Mouse (Mus musculus): ENCODE results near the gene Prpf38a. TPM values are rescaled to one million over a fixed set of nuclear protein-coding genes. Genes with fewer than 3 reads are reported as not detected.

The Prpf38a gene
- polyA plus RNA-seq, 1 experiment from 2014 or later, result 77.0 TPM

Other genes starting within 250 kb of the Prpf38a start
- 5.5 and 7.6 TPM in 2 replicates for gene Shisal2a, start 196.0 kb downstream of the Prpf38a start, polyA plus RNA-seq (2014; fragmentation: Nextera tagmentation; extraction: Ambion mirVana)
- 32.6 and 34.9 TPM in 2 replicates for gene Gpx7, start 172.4 kb downstream of the Prpf38a start, polyA plus RNA-seq (2014; fragmentation: Nextera tagmentation; extraction: Ambion mirVana)
- 37.7 and 54.8 TPM in 2 replicates for gene Tut4, start 119.9 kb downstream of the Prpf38a start, polyA plus RNA-seq (2014; fragmentation: Nextera tagmentation; extraction: Ambion mirVana)
- 1.0 and 2.1 TPM in 2 replicates for gene Orc1, start 87 bp upstream of the Prpf38a start, polyA plus RNA-seq (2014; fragmentation: Nextera tagmentation; extraction: Ambion mirVana)
- gene Cc2d1b, start 40.6 kb upstream of the Prpf38a start, polyA plus RNA-seq (2014; fragmentation: Nextera tagmentation; extraction: Ambion mirVana), result 15.5 and 17.6 TPM in 2 replicates
- 2.0 TPM in 2 replicates for gene 3110021N24Rik, start 140.3 kb upstream of the Prpf38a start, polyA plus RNA-seq (2014; fragmentation: Nextera tagmentation; extraction: Ambion mirVana)
- gene Zfyve9, start 201.5 kb upstream of the Prpf38a start, polyA plus RNA-seq (2014; fragmentation: Nextera tagmentation; extraction: Ambion mirVana), result 7.3 and 8.2 TPM in 2 replicates

Data from hindbrain, embryonic 14.5 days (tissue).